Mouse (Mus musculus) MN1 (cell line): Measurements from ENCODE around the gene Agrp.
"Not testable (repeated sequence)": the region's sequence is repeated elsewhere in the genome, so short reads cannot be mapped to it uniquely, and the experiment has no call there.

Experiments used
- DNase-seq: peaks from one replicate; pipeline ENCODE4 v3.0.0-alpha.2; 2016; ENCODE audit warnings: low spot score

The Agrp gene

DNA sequence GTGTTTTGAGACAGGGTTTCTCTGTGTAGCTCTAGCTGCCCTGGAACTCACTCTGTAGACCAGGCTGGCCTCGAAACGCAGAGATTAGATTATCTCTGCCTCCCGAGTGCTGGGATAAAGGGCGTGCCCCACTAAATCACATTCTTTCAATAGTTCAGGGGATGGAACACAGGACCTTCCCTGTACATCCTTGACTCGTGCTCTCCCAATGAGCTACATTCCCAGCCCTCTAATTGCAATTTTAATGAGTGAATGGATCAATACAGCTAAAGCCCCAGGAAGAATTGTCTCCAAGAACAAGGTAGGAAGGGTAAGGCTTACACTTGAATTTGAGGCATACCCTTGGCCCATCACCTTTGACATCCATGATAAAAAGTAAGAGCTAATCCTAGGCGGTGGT is 38.4 kb downstream of the Agrp start:
- no peak for DNase-seq

- peak; percentile 68 for DNase-seq
Observed at GRCm38 (mm10) chr8:105596362-105597034, 40.7 kb downstream of the Agrp start.

GRCm38 (mm10) chr8:105594451-105595242 is 42.5 kb downstream of the Agrp start:
- no peak for DNase-seq

- DNase-seq = peak; percentile 92
Observed at GRCm38 (mm10) chr8:105593859-105594258, 43.3 kb downstream of the Agrp start.

DNA sequence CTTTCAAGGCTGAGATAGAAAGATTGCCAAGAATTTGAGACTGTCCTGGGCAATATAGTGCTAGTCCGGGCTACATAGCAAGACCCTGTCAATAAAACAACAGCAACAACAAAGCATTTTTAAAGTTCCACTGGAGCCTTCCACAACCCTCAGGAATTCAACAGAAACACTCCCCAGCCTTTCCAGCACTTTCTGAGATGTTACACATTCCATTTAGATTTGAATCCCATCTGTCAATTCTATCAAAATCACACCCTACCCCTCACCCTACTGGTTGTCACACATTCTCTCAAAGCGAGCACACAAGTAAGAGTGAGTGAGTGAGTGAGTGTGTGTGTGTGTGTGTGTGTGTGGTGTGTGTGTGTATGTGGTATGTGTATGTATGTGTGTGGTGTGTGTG is 44.8 kb downstream of the Agrp start:
- DNase-seq = no peak

DNA sequence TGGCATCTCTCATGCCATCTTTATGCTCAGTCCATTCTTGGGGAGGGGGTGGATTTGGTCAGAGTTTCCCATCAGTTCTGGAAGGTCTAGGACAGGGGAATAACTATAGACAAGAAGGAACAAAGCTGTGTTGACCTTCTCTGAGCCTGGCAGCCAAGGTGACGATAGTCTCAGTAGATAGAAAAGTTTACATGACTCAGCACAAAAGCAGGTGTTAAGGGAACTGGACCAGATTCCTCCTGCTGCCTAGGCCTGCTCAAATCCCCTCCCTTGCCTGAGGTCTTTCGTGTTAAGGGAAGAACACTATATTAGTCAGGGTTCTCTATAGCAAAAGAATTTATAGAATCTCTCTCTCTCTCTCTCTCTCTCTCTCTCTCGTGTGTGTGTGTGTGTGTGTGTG is 57.5 kb downstream of the Agrp start:
- no peak for DNase-seq

GRCm38 (mm10) chr8:105575538-105575937 is 61.7 kb downstream of the Agrp start:
- no peak for DNase-seq

GRCm38 (mm10) chr8:105574741-105575140 is 62.5 kb downstream of the Agrp start:
- DNase-seq = no peak

DNA sequence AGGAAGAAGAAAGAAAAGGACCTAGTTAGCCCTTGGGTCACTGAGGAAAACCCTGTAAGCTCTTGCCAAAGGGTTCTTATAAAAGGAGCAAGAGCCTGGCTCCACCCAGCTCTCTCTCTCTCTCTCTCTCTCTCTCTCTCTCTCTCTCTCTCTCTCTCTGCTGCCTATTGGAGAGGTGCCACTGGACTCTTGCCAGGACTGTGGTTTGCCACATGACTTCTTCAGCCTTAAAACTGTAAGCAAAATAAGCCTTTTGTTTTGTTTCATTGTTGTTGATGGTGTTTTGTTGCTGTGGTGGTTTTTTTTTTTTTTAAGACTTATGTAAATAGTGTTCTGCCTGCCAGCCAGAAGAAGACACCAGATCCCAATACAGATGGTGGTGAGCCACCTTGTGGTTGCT is 63.8 kb downstream of the Agrp start:
- peak; percentile 75 for DNase-seq

DNA sequence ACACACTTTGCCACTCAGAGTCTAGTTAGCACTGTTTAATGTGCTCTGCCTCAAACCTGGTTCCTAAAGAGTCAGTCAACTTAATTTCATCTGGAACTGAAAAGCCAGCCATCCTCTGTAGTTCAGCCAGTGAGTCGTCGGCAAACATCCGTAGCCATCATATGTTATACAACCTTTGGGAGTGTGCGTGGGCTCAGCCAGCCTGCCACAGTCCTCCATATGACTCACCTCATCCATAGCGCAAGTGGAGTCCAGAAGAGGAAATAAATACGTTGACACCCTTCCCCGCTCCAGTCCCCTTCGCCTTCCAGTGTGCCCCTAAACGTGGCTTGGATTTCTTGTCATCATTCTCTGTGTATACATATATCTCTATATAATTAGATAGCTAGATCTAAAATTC is 65.4 kb downstream of the Agrp start:
- DNase-seq = no peak

GRCm38 (mm10) chr8:105566703-105567595 is 70.2 kb downstream of the Agrp start:
- peak; percentile 48 for DNase-seq

- DNase-seq = peak; percentile 100
Observed at GRCm38 (mm10) chr8:105565952-105566702, 71.1 kb downstream of the Agrp start, which contains the start of gene Atp6v0d1. Gene Atp6v0d1, minus strand, starts transcription at chr8:105566047.

DNA sequence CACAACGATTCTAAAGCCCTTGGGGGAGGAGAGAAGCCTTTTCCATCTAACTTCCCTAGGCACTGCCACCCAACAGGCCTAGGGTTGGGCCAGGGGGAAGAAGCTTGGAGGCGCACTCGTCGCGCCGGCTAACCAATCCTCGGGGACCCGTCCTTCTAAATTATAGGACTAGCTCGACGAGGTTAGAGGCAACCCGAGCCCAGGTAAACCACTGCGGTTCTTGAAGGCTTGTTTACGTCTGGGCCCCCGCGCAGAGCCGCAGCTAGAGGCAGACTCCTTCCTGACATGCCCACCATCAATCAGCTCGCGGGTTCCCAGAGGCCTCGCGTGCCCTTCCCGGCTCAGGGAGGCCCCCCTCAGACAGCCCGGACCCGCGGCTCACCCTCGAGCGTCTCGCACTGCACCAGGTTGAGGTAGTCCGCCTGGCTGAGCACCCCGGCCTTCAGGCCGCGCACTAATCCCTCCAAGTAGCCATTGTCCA is 71.8 kb downstream of the Agrp start:
- DNase-seq = peak; percentile 58

DNA sequence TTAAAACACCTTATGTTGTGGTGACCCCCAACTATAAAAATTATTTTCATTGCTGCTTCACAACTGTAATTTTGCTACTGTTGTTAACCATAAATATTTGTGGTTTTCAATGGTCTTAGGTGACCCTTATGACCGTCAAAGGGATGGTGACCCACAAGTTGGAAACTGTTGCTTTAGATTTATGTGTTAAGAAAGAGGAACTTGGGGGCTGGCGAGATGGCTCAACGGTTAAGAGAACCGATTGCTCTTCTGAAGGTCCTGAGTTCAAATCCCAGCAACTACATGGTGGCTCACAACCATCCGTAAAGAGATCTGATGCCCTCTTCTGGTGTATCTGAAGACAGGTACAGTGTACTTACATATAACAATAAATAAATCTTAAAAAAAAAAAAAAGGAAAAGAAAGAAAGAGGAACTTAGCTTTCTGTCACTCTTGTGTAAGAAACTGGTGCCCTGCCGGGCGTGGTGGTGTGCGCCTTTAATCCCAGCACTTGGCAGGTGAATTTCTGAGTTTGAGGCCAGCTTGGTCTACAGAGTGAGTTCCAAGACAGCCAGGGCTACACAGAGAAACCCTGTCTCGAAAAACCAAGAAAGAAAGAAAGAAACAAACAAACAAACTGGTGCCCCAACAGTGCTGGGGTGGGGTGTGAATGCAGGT is 72.5 kb downstream of the Agrp start:
- DNase-seq = not testable (repeated sequence)

GRCm38 (mm10) chr8:105563871-105564270 is 73.3 kb downstream of the Agrp start:
- DNase-seq = no peak

DNA sequence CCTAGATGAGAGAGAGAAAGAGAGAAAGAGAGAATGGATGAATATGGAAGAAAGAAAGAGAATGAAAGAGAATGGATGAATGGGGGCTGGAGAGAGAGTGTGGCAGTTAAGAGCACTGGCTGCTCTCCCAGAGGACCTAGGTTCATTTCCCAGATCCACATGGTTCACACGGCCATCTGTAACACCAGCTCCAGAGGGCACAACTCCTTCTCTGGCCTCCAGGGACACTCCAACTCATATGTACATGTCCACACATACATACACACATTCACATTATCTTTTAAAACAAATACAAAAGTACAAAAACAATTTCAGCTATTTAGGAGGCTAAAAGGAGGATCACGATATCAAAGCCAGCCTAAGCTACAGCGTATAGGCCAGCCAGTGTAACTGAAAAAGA is 74.3 kb downstream of the Agrp start:
- DNase-seq = no peak

GRCm38 (mm10) chr8:105555230-105555629 is 82.0 kb downstream of the Agrp start:
- no peak for DNase-seq

- DNase-seq = peak; percentile 84
Observed at GRCm38 (mm10) chr8:105554087-105554486, 83.1 kb downstream of the Agrp start.

- no peak for DNase-seq
Observed at GRCm38 (mm10) chr8:105552824-105553223, 84.4 kb downstream of the Agrp start.

- no peak for DNase-seq
Observed at GRCm38 (mm10) chr8:105552032-105552431, 85.2 kb downstream of the Agrp start.

- DNase-seq = no peak
Observed at GRCm38 (mm10) chr8:105550083-105550482, 87.1 kb downstream of the Agrp start.
